Mouse (Mus musculus): Measurements from ENCODE around the gene Zfp386. TPM values are rescaled to one million over a fixed set of nuclear protein-coding genes. Genes with fewer than 3 reads are reported as not detected.
"Not testable (repeated sequence)": the region's sequence is repeated elsewhere in the genome, so short reads cannot be mapped to it uniquely, and the experiment has no call there.

Gene Zfp386
- 63.3 and 65.3 TPM in 2 replicates for polyA plus RNA-seq (2014; fragmentation: Nextera tagmentation; extraction: Ambion mirVana)

DNA sequence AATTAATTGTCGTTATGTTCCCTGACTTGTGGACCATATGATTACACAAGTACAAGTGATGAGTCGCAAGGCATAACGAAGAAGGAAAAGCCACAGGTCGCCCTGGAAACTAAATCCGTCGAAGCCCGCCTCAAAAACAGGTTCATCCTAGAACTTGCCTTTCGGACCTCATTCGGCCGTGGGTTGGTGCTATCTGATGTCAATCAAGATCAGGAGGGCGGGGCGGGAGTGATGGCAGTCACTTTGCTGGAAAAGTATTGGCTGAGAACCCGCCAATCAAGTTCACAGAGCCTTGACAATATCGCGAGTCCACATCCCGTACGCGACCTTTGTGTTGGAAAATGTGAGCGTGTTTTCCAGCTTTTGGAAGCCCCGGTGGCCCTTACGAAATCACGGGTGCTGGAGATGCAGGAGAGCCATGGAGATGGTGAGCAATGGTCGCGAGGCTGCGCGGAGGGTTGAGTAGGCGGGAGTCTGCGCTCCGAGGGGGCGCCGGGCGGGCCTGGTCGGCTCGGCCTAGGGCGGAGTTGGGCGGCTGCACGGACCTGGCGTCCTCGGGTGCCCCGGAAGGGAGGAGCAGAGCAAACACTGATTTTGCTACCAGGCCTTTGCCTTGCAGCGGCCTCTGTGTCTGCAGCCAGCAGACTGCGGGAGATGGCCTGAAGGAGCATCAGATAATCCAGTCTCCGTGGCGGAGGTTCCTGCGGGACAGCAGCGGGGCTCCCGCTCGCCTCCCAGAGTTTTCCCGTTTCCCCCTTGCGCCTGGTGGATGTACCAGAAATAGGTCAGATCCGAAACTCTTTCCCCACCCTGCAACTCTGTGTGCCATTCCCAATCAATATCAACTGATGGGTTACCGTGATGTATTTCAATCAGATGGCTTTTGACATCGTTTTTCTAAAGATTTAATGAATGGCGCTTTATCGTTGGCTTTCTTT lies at the start of gene Zfp386:
Gene Zfp386, plus strand, starts transcription at position 285 of the 938 bp plus-strand sequence.
- under 1% methylated on average over 55 of the region's 55 CpGs for WGBS
- peak; percentile 99 for DNase-seq
- peak; percentile 99 for ATAC-seq (ENCODE audit: low FRiP score, low TSS enrichment)
- Histone ChIP-seq H3K36me3 (ENCODE audit: control insufficient read depth, insufficient read depth, low read length) (0 out of 2 replicates have a peak, but pooled peaks cover 4% of the 10 kb centered on the region), H3K4me3 (replicated peaks; ENCODE audit: low read depth, low read length) (peak within 1 kb of the TSS; percentile 86), H3K4me2 (ENCODE audit: low read length) (peak within 1 kb of the TSS; percentile 77), H3K27ac (replicated peaks; ENCODE audit: low read depth, low read length) (peak within 1 kb of the TSS; percentile 97), H3K4me1 (ENCODE audit: control insufficient read depth, insufficient read depth, low read length) (peaks cover 11% of the 10 kb centered on the region), H3K9ac (replicated peaks; ENCODE audit: low read length) (peak within 1 kb of the TSS; percentile 96), H3K9me3 (ENCODE audit: control insufficient read depth, low read length) (no peaks in the 10 kb centered on the region), H3K27me3 (ENCODE audit: control insufficient read depth, insufficient read depth, low read length) (no peaks in the 10 kb centered on the region)

DNA sequence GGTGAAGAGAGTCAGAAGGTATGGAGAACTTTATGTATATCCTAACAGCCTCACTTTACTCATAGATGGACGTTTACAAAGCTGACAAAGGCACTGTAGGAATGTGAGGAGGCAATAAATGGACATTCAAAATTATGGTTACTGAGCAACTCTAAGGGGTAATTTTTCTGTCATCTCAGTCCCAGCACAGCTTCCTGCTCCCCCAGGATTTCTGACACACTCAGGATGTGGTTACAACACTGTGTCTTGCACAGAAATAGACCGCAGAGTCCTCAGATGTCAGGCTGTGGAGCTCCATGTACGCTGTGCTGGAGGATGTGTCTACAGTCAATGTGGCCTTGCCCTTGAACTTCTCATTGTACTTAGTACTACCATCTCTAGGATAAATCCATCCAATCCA lies 47.7 kb upstream of the Zfp386 start:
- not testable (repeated sequence) for ATAC-seq (ENCODE audit: low FRiP score, low TSS enrichment); H3K4me2 ChIP-seq (ENCODE audit: low read length)
- WGBS: 81% methylated on average over 3 of the region's 3 CpGs

DNA sequence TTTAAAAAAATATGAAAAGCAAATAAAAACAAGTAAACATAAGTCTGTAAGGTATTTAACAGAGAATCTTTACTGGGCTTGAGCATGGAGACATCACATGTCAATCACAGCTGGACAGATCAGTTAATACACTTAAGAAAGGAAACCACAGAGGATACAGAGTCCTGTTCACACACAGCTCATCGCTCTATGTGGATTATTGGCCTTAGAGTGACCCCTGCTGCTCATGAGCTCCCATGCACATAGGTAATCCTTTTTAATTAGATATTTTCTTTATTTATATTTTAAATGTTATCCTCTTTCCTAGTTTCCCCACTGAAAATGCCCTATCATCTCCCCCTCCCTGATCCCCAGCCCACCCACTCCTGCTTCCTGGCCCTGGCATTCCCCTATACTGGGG lies 44.6 kb upstream of the Zfp386 start:
- not testable (repeated sequence) for H3K36me3 ChIP-seq (ENCODE audit: control insufficient read depth, insufficient read depth, low read length); DNase-seq; ATAC-seq (ENCODE audit: low FRiP score, low TSS enrichment); H3K4me1 ChIP-seq (ENCODE audit: control insufficient read depth, insufficient read depth, low read length); H3K4me2 ChIP-seq (ENCODE audit: low read length); H3K9me3 ChIP-seq (ENCODE audit: control insufficient read depth, low read length); H3K9ac ChIP-seq (replicated peaks; ENCODE audit: low read length); H3K27me3 ChIP-seq (ENCODE audit: control insufficient read depth, insufficient read depth, low read length); H3K27ac ChIP-seq (replicated peaks; ENCODE audit: low read depth, low read length); H3K4me3 ChIP-seq (replicated peaks; ENCODE audit: low read depth, low read length)
- 79% methylated on average over 1 of the region's 1 CpGs for WGBS

More for the DNA sequence above, 47.7 kb upstream of the Zfp386 start:
- DNase-seq; H3K9ac ChIP-seq (replicated peaks; ENCODE audit: low read length); H3K27ac ChIP-seq (replicated peaks; ENCODE audit: low read depth, low read length); H3K4me1 ChIP-seq (ENCODE audit: control insufficient read depth, insufficient read depth, low read length); H3K27me3 ChIP-seq (ENCODE audit: control insufficient read depth, insufficient read depth, low read length); H3K9me3 ChIP-seq (ENCODE audit: control insufficient read depth, low read length); H3K4me3 ChIP-seq (replicated peaks; ENCODE audit: low read depth, low read length); H3K36me3 ChIP-seq (ENCODE audit: control insufficient read depth, insufficient read depth, low read length): not testable (repeated sequence)

- Histone ChIP-seq H3K27ac (replicated peaks; ENCODE audit: low read depth, low read length) (no peak overlapping the region), H3K27me3 (ENCODE audit: control insufficient read depth, insufficient read depth, low read length) (no peaks in the 10 kb centered on the region), H3K9me3 (ENCODE audit: control insufficient read depth, low read length) (no peaks in the 10 kb centered on the region), H3K4me2 (ENCODE audit: low read length) (no peak overlapping the region), H3K36me3 (ENCODE audit: control insufficient read depth, insufficient read depth, low read length) (no peaks in the 10 kb centered on the region), H3K9ac (replicated peaks; ENCODE audit: low read length) (no peak overlapping the region), H3K4me1 (ENCODE audit: control insufficient read depth, insufficient read depth, low read length) (no peaks in the 10 kb centered on the region), H3K4me3 (replicated peaks; ENCODE audit: low read depth, low read length) (no peak overlapping the region)
- WGBS: 84% methylated on average over 2 of the region's 2 CpGs
- ATAC-seq (ENCODE audit: low FRiP score, low TSS enrichment) (no peak), DNase-seq (no peak)
Observed at GRCm38 (mm10) chr12:116010812-116011211, 36.7 kb upstream of the Zfp386 start.

- Histone ChIP-seq H3K4me1 (ENCODE audit: control insufficient read depth, insufficient read depth, low read length) (no peaks in the 10 kb centered on the region), H3K27me3 (ENCODE audit: control insufficient read depth, insufficient read depth, low read length) (no peaks in the 10 kb centered on the region), H3K36me3 (ENCODE audit: control insufficient read depth, insufficient read depth, low read length) (no peaks in the 10 kb centered on the region), H3K4me3 (replicated peaks; ENCODE audit: low read depth, low read length) (no peak overlapping the region), H3K9me3 (ENCODE audit: control insufficient read depth, low read length) (no peaks in the 10 kb centered on the region; the same call in 1 of the 2 replicates), H3K27ac (replicated peaks; ENCODE audit: low read depth, low read length) (no peak overlapping the region), H3K4me2 (ENCODE audit: low read length) (no peak overlapping the region), H3K9ac (replicated peaks; ENCODE audit: low read length) (no peak overlapping the region)
- DNase-seq (peak; percentile 47), ATAC-seq (ENCODE audit: low FRiP score, low TSS enrichment) (no peak)
- 54% methylated on average over 2 of the region's 2 CpGs for WGBS
Observed at GRCm38 (mm10) chr12:116028095-116028494, 19.4 kb upstream of the Zfp386 start.

- ATAC-seq (ENCODE audit: low FRiP score, low TSS enrichment) (no peak), DNase-seq (no peak)
- Histone ChIP-seq H3K4me2 (ENCODE audit: low read length) (no peak overlapping the region), H3K4me1 (ENCODE audit: control insufficient read depth, insufficient read depth, low read length) (no peaks in the 10 kb centered on the region), H3K4me3 (replicated peaks; ENCODE audit: low read depth, low read length) (no peak overlapping the region), H3K36me3 (ENCODE audit: control insufficient read depth, insufficient read depth, low read length) (no peaks in the 10 kb centered on the region), H3K27ac (replicated peaks; ENCODE audit: low read depth, low read length) (no peak overlapping the region), H3K9me3 (ENCODE audit: control insufficient read depth, low read length) (no peaks in the 10 kb centered on the region), H3K9ac (replicated peaks; ENCODE audit: low read length) (no peak overlapping the region), H3K27me3 (ENCODE audit: control insufficient read depth, insufficient read depth, low read length) (no peaks in the 10 kb centered on the region)
- 76% methylated on average over 5 of the region's 5 CpGs for WGBS
Observed at GRCm38 (mm10) chr12:116035346-116035745, 12.2 kb upstream of the Zfp386 start.

GRCm38 (mm10) chr12:116044785-116045184 lies 2.7 kb upstream of the Zfp386 start:
- H3K4me3 ChIP-seq (replicated peaks; ENCODE audit: low read depth, low read length): no peak overlapping the region
- H3K9ac ChIP-seq (replicated peaks; ENCODE audit: low read length): no peak overlapping the region
- H3K4me2 ChIP-seq (ENCODE audit: low read length): no peak overlapping the region
- H3K27me3 ChIP-seq (ENCODE audit: control insufficient read depth, insufficient read depth, low read length): no peaks in the 10 kb centered on the region
- no peak for DNase-seq
- ATAC-seq (ENCODE audit: low FRiP score, low TSS enrichment): no peak
- H3K27ac ChIP-seq (replicated peaks; ENCODE audit: low read depth, low read length): no peak overlapping the region
- peaks cover 11% of the 10 kb centered on the region for H3K4me1 ChIP-seq (ENCODE audit: control insufficient read depth, insufficient read depth, low read length)
- no peaks in the 10 kb centered on the region for H3K9me3 ChIP-seq (ENCODE audit: control insufficient read depth, low read length)
- 86% methylated on average over 5 of the region's 5 CpGs for WGBS
- H3K36me3 ChIP-seq (ENCODE audit: control insufficient read depth, insufficient read depth, low read length): no peaks in the 10 kb centered on the region

- peak overlapping the region; percentile 96 for H3K9ac ChIP-seq (replicated peaks; ENCODE audit: low read length)
- no peak overlapping the region for H3K27ac ChIP-seq (replicated peaks; ENCODE audit: low read depth, low read length)
- H3K9me3 ChIP-seq (ENCODE audit: control insufficient read depth, low read length): no peaks in the 10 kb centered on the region
- 61% methylated on average over 7 of the region's 7 CpGs for WGBS
- peaks cover 11% of the 10 kb centered on the region for H3K4me1 ChIP-seq (ENCODE audit: control insufficient read depth, insufficient read depth, low read length)
- no peak for DNase-seq
- ATAC-seq (ENCODE audit: low FRiP score, low TSS enrichment): no peak
- peak overlapping the region; percentile 77 for H3K4me2 ChIP-seq (ENCODE audit: low read length)
- peak overlapping the region; percentile 86 for H3K4me3 ChIP-seq (replicated peaks; ENCODE audit: low read depth, low read length)
- no peaks in the 10 kb centered on the region for H3K27me3 ChIP-seq (ENCODE audit: control insufficient read depth, insufficient read depth, low read length)
- 0 out of 2 replicates have a peak, but pooled peaks cover 4% of the 10 kb centered on the region for H3K36me3 ChIP-seq (ENCODE audit: control insufficient read depth, insufficient read depth, low read length)
Observed at GRCm38 (mm10) chr12:116048766-116049165, 1.2 kb downstream of the Zfp386 start.

Measured in midbrain, embryonic 14.5 days (tissue).